In genomic region chrX:51610743-51611142, GRCm38 (mm10) we compare ENCODE assay signal across 24 mouse cellular contexts.
DNase-seq lines count a peak whose midpoint lies in the region; ATAC-seq lines count a peak whose summit lies in the region.
"Had no signal": no experiment of that assay in that cellular context is flagged by ENCODE, and none has a peak within 500 bp of the region (broad histone marks: within the 10 kb centered on the region; RNA-seq: fewer than 3 reads in every experiment).

No protein-coding gene starts in this region.

- 63% methylated on average over 1 of the region's 1 CpGs for WGBS in forebrain, embryonic 13.5 days
- 75% methylated on average over 1 of the region's 1 CpGs for WGBS in forebrain, embryonic 12.5 days

- no peak overlapping the region for H3K9ac ChIP-seq in forebrain, embryonic 13.5 days
- no peak overlapping the region for H3K9ac ChIP-seq in forebrain, embryonic 12.5 days
- H3K9ac ChIP-seq: embryonic facial prominence, embryonic 15.5 days; heart, embryonic 12.5 days; liver, embryonic 14.5 days; midbrain, embryonic 15.5 days; neural tube, embryonic 12.5 days had no signal

- no peaks in the 10 kb centered on the region for H3K27me3 ChIP-seq in forebrain, embryonic 13.5 days
- H3K27me3 ChIP-seq in forebrain, embryonic 12.5 days, result no peaks in the 10 kb centered on the region
- H3K27me3 ChIP-seq: embryonic facial prominence, embryonic 15.5 days; heart, embryonic 12.5 days; midbrain, embryonic 15.5 days; neural tube, embryonic 12.5 days had no signal

- H3K27ac ChIP-seq in forebrain, embryonic 13.5 days, result no peak overlapping the region
- H3K27ac ChIP-seq in forebrain, embryonic 12.5 days, result no peak overlapping the region
- H3K27ac ChIP-seq: embryonic facial prominence, embryonic 15.5 days; hindbrain, embryonic 10.5 days; liver, embryonic 14.5 days; macrophage; midbrain, embryonic 15.5 days; neural tube, embryonic 12.5 days; stomach, postnatal 0 days had no signal

- H3K4me1 ChIP-seq in forebrain, embryonic 13.5 days, result peaks cover 12% of the 10 kb centered on the region
- H3K4me1 ChIP-seq in forebrain, embryonic 12.5 days, result no peaks in the 10 kb centered on the region; the same call in 1 of the 2 replicates
- H3K4me1 ChIP-seq: embryonic facial prominence, embryonic 15.5 days; heart, embryonic 12.5 days; neural tube, embryonic 12.5 days had no signal

- H3K36me3 ChIP-seq in forebrain, embryonic 13.5 days (ENCODE audit: poor library complexity, severe bottlenecking), result no peaks in the 10 kb centered on the region
- no peaks in the 10 kb centered on the region for H3K36me3 ChIP-seq in forebrain, embryonic 12.5 days (replicated peaks)
- H3K36me3 ChIP-seq: embryonic facial prominence, embryonic 15.5 days; heart, embryonic 12.5 days; hindbrain, embryonic 10.5 days; midbrain, embryonic 15.5 days; neural tube, embryonic 12.5 days had no signal

- peak; percentile 55; the same call in 1 of the 2 replicates for ATAC-seq in forebrain, embryonic 13.5 days
- no peak for ATAC-seq in forebrain, embryonic 12.5 days (ENCODE audit: low FRiP score)
- ATAC-seq: CD4-positive, CD25-positive, alpha-beta regulatory T cell, adult 4 months; hindbrain, embryonic 16.5 days; intestine, embryonic 16.5 days; midbrain, embryonic 15.5 days had no signal

- peak; percentile 3 to 11 for DNase-seq in layer of hippocampus, postnatal 36 days
- no peak for DNase-seq in layer of hippocampus, postnatal 14 days (ENCODE audit: low spot score in 2 of 2)
- DNase-seq in right cerebral cortex, postnatal 4 days, result peak; percentile 3
- no peak for DNase-seq in right cerebral cortex, postnatal 25 days
- DNase-seq in kidney, postnatal 36 days, result no peak
- DNase-seq: adrenal gland, postnatal 25 days; cerebellum, adult 11-12 months; cerebellum, postnatal 36 days; heart, adult 18-20 months; kidney, adult 9 months; kidney, postnatal 14 days had no signal

- H3K4me2 ChIP-seq in forebrain, embryonic 13.5 days, result no peak overlapping the region
- H3K4me2 ChIP-seq in forebrain, embryonic 12.5 days, result no peak overlapping the region
- H3K4me2 ChIP-seq: embryonic facial prominence, embryonic 15.5 days; heart, embryonic 12.5 days; midbrain, embryonic 15.5 days; neural tube, embryonic 12.5 days had no signal

- H3K9me3 ChIP-seq in forebrain, embryonic 13.5 days (replicated peaks), result no peaks in the 10 kb centered on the region
- no peaks in the 10 kb centered on the region for H3K9me3 ChIP-seq in forebrain, embryonic 12.5 days
- H3K9me3 ChIP-seq: embryonic facial prominence, embryonic 15.5 days; heart, embryonic 12.5 days; hindbrain, embryonic 10.5 days; midbrain, embryonic 15.5 days; neural tube, embryonic 12.5 days had no signal

- no peak overlapping the region for H3K4me3 ChIP-seq in forebrain, embryonic 13.5 days
- H3K4me3 ChIP-seq in forebrain, embryonic 12.5 days (replicated peaks), result no peak overlapping the region
- H3K4me3 ChIP-seq: embryonic facial prominence, embryonic 15.5 days; heart, embryonic 12.5 days; hindbrain, embryonic 10.5 days; midbrain, embryonic 15.5 days; neural tube, embryonic 12.5 days had no signal

Comparison
In these comparisons a context has a peak if more than half of its experiments do, and no peak if none do; other contexts are left out.
1. DNase-seq: peak in layer of hippocampus, postnatal 36 days (2 of 2) and right cerebral cortex, postnatal 4 days (single experiment); none in layer of hippocampus, postnatal 14 days (0 of 2), right cerebral cortex, postnatal 25 days (single experiment) and kidney, postnatal 36 days (0 of 2).